Mouse (Mus musculus) adrenal gland, postnatal 10 days (tissue): ENCODE measurements around the gene Pde4d. TPM values are rescaled to one million over a fixed set of nuclear protein-coding genes. Genes with fewer than 3 reads are reported as not detected.

Experiments
- DNase-seq: peaks from one replicate; pipeline ENCODE4 v3.0.0; 2021; ENCODE audit warnings: mixed read lengths
- total RNA-seq, 2 experiments: library from RNA; stranded (reverse); gene quantifications; 2 replicates each; pipeline ENCODE4 v1.2.3; 2021

Gene Pde4d
- total RNA-seq, 2 experiments from 2014 or later, result 70.3 to 101 TPM

- no peak for DNase-seq
Measured at GRCm38 (mm10) chr13:109664956-109665802, 1215.4 kb downstream of the Pde4d start.

- DNase-seq, result no peak
Measured at GRCm38 (mm10) chr13:109665803-109666403, 1216.2 kb downstream of the Pde4d start.

GRCm38 (mm10) chr13:109669965-109670364, 1220.2 kb downstream of the Pde4d start:
- no peak for DNase-seq

- no peak for DNase-seq
Measured at GRCm38 (mm10) chr13:109671589-109672347, 1222.0 kb downstream of the Pde4d start.

- no peak for DNase-seq
Measured at GRCm38 (mm10) chr13:109677047-109677446, 1227.3 kb downstream of the Pde4d start.

- DNase-seq, result no peak
Measured at GRCm38 (mm10) chr13:109677617-109678016, 1227.9 kb downstream of the Pde4d start.

- DNase-seq, result no peak
Measured at GRCm38 (mm10) chr13:109678991-109679390, 1229.2 kb downstream of the Pde4d start.

- DNase-seq, result no peak
Measured at GRCm38 (mm10) chr13:109680229-109680628, 1230.5 kb downstream of the Pde4d start.

- DNase-seq, result no peak
Measured at GRCm38 (mm10) chr13:109681699-109682293, 1232.0 kb downstream of the Pde4d start.

- no peak for DNase-seq
Measured at GRCm38 (mm10) chr13:109683001-109683400, 1233.3 kb downstream of the Pde4d start.

GRCm38 (mm10) chr13:109684985-109685295, 1235.2 kb downstream of the Pde4d start:
- no peak for DNase-seq

GRCm38 (mm10) chr13:109685296-109686115, 1235.8 kb downstream of the Pde4d start:
- peak; percentile 74 for DNase-seq

GRCm38 (mm10) chr13:109686116-109686876, 1236.5 kb downstream of the Pde4d start:
- no peak for DNase-seq

GRCm38 (mm10) chr13:109686906-109687305, 1237.2 kb downstream of the Pde4d start:
- DNase-seq, result no peak

- DNase-seq, result no peak
Measured at GRCm38 (mm10) chr13:109688195-109688594, 1238.4 kb downstream of the Pde4d start.

- no peak for DNase-seq
Measured at GRCm38 (mm10) chr13:109689176-109689575, 1239.4 kb downstream of the Pde4d start.

GRCm38 (mm10) chr13:109690558-109690957, 1240.8 kb downstream of the Pde4d start:
- no peak for DNase-seq

GRCm38 (mm10) chr13:109692851-109693250, 1243.1 kb downstream of the Pde4d start:
- no peak for DNase-seq

- no peak for DNase-seq
Measured at GRCm38 (mm10) chr13:109693769-109694168, 1244.0 kb downstream of the Pde4d start.

GRCm38 (mm10) chr13:109694293-109694692, 1244.5 kb downstream of the Pde4d start:
- no peak for DNase-seq

GRCm38 (mm10) chr13:109695098-109695497, 1245.3 kb downstream of the Pde4d start:
- no peak for DNase-seq
